Mouse (Mus musculus): ENCODE data around the gene Plk4. TPM values are rescaled to one million over a fixed set of nuclear protein-coding genes. Genes with fewer than 3 reads are reported as not detected.

Gene Plk4
- 9.0 and 11.2 TPM in 2 replicates for polyA plus RNA-seq (2015; fragmentation: Nextera tagmentation; extraction: Ambion mirVana)

DNA sequence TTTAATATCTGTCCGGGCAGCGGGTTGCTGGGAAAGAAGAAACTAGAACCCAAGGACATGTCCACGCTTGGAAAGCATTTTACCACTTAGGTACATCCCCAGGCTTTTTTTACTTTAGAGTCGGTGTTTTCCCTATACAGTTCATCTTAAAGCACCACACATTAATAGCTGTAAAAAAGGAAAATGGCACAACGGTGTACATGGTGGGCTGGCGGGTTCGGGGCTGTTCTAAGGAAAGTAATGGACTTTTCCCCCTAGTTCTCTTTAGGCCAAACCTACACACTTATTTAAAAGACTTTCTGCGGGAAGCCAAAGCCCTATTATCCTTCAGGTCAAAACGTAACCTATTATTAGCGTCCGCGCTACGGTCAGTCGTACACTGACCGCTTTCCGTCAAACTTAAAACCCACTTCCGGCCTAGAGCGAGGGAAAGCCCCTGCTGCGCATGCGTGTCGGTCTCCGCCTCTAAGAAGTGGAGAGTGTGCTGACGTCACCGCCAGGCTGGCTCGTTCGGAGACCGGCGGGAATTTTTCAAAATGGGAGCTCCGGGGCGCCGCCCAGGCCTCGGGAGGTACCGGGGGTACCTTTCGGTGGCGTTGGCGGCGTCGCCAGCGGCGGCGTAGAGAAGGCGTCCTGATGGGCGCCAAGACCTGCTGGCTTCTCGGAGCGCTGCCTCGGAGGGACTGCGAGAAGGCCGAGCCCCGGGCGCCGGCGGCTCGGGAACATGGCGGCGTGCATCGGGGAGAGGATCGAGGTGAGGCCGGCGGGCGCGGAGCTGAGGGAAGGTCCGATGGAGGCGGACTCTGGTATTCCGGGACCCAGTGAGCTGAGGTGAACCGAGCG, at the start of gene Plk4:
Gene Plk4, plus strand, starts transcription at position 490 of the 843 bp plus-strand sequence.

DNA sequence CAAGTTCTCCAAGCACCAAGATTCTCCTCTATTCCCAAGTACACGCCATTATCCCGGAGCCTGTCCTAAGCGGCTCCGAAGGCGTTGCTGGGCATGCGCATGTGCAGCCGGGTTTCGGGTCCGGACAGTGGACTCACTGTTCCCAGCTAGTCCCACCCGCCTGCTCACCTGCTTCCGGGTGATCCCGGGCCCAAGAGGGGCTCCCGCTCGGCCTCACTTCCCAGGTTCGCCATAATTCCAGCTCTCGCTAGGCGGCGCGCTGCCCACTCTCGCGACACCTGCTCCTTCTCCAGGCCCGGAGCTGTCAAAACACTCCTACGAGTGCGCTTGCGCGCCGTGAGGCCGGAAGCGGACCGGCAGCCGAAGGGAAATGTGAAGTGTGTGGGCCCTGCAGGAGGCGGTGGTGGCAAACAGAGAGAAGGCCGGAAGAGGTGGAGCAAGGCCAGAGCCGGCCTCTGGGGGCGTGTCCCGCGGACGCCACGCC, 46.7 kb downstream of the Plk4 start, which contains the start of gene Mfsd8:
Gene Mfsd8, minus strand, starts transcription at position 414 of the 484 bp plus-strand sequence.

DNA sequence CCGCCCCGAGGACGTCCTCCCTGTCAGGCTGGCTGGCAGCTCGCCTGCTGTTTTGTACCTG, 47.0 kb downstream of the Plk4 start, which contains the start of gene Abhd18:
Gene Abhd18, plus strand, starts transcription at position 14 of the 61 bp plus-strand sequence.

Other genes with a start within 250 kb of the Plk4 start
- 0.10 TPM in 1 of 2 replicates, not detected in the other for gene Slc25a31, start 91.2 kb upstream of the Plk4 start, polyA plus RNA-seq (2015; fragmentation: Nextera tagmentation; extraction: Ambion mirVana)
- gene Hspa4l, start 55.5 kb upstream of the Plk4 start, polyA plus RNA-seq (2015; fragmentation: Nextera tagmentation; extraction: Ambion mirVana), result 5.7 and 6.5 TPM in 2 replicates
- gene Mfsd8, start 46.9 kb downstream of the Plk4 start, polyA plus RNA-seq (2015; fragmentation: Nextera tagmentation; extraction: Ambion mirVana), result 5.5 and 6.9 TPM in 2 replicates
- 22.9 and 30.1 TPM in 2 replicates for gene Abhd18, start 47.0 kb downstream of the Plk4 start, polyA plus RNA-seq (2015; fragmentation: Nextera tagmentation; extraction: Ambion mirVana)
- gene 1700034I23Rik, start 102.5 kb downstream of the Plk4 start, polyA plus RNA-seq (2015; fragmentation: Nextera tagmentation; extraction: Ambion mirVana), result 0.07 and 0.19 TPM in 2 replicates
- gene Larp1b, start 149.8 kb downstream of the Plk4 start, polyA plus RNA-seq (2015; fragmentation: Nextera tagmentation; extraction: Ambion mirVana), result 27.8 and 30.7 TPM in 2 replicates